ENCODE assay signal across 12 mouse cellular contexts in the genomic region with DNA sequence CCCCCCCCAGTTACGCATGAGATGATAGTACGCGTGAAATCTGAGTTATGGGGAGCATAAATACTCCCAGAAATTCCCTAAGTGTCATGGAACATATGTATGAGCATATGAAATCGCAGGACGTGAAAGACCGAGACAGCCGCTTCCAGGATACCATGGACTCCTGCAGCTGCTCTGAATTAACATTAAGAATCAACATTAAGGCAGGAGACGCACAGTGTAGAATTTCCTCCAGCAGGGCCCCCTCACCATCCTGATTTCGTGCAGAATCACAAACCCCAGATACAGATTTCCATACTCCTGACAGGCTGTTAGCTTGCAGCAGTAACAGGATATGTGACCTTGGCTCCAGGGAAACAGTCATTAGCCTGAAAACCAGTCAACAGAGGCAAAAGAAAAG.
DNase-seq lines count a peak whose midpoint lies in the region; ATAC-seq lines count a peak whose summit lies in the region.
"Had no signal": no experiment of that assay in that cellular context is flagged by ENCODE, and none has a peak within 500 bp of the region (broad histone marks: within the 10 kb centered on the region; RNA-seq: fewer than 3 reads in every experiment).

No protein-coding gene starts in this region.

- no peak for DNase-seq in heart, postnatal 10 days
- DNase-seq in right cerebral cortex, postnatal 10 days (ENCODE audit: low spot score in 2 of 2), result peak; percentile 31 to 32
- no peak for DNase-seq in right cerebral cortex, postnatal 25 days
- peak; percentile 36 for DNase-seq in limb, embryonic 11.5 days (ENCODE audit: low spot score)
- no peak for DNase-seq in gastrocnemius, postnatal 4 days (ENCODE audit: low spot score in 2 of 2)
- no peak for DNase-seq in left cerebral cortex, adult 18-20 months (ENCODE audit: low spot score in 2 of 2)
- DNase-seq: cerebellum, postnatal 14 days; kidney, postnatal 25 days; thymus, postnatal 25 days had no signal

- H3K27me3 ChIP-seq in heart, embryonic 13.5 days (replicated peaks), result no peaks in the 10 kb centered on the region
- H3K27me3 ChIP-seq in limb, embryonic 11.5 days (ENCODE audit: control insufficient read depth, insufficient read depth, low read length), result no peaks in the 10 kb centered on the region

- H3K36me3 ChIP-seq in heart, embryonic 13.5 days, result peaks cover 3% of the 10 kb centered on the region; the same call in 1 of the 2 replicates
- no peaks in the 10 kb centered on the region for H3K36me3 ChIP-seq in limb, embryonic 11.5 days (ENCODE audit: control insufficient read depth, insufficient read depth, low read length)

- WGBS in heart, embryonic 13.5 days, result 70% methylated on average over 9 of the region's 9 CpGs
- 45% methylated on average over 9 of the region's 9 CpGs for WGBS in limb, embryonic 11.5 days

- H3K4me2 ChIP-seq in heart, embryonic 13.5 days, result no peak overlapping the region
- no peak overlapping the region for H3K4me2 ChIP-seq in limb, embryonic 11.5 days (ENCODE audit: low read depth, severe bottlenecking)
- H3K4me2 ChIP-seq: hindbrain, embryonic 14.5 days; midbrain, embryonic 11.5 days had no signal

- H3K9me3 ChIP-seq in heart, embryonic 13.5 days, result no peaks in the 10 kb centered on the region
- no peaks in the 10 kb centered on the region for H3K9me3 ChIP-seq in limb, embryonic 11.5 days (ENCODE audit: control insufficient read depth, low read length)

- H3K27ac ChIP-seq in heart, embryonic 13.5 days (replicated peaks), result peak overlapping the region; percentile 20
- H3K27ac ChIP-seq in limb, embryonic 11.5 days (replicated peaks; ENCODE audit: low read depth, low read length), result no peak overlapping the region
- H3K27ac ChIP-seq: hindbrain, embryonic 14.5 days had no signal

- H3K9ac ChIP-seq in heart, embryonic 13.5 days, result no peak overlapping the region
- no peak overlapping the region for H3K9ac ChIP-seq in limb, embryonic 11.5 days (ENCODE audit: low read length)
- H3K9ac ChIP-seq: hindbrain, embryonic 14.5 days had no signal

- no peak for ATAC-seq in heart, embryonic 13.5 days (ENCODE audit: extremely low read depth, insufficient number of reproducible peaks, low FRiP score, low TSS enrichment)
- ATAC-seq in limb, embryonic 11.5 days (ENCODE audit: insufficient number of reproducible peaks, low FRiP score, low TSS enrichment, low read depth), result peak; percentile 47; the same call in 1 of the 2 replicates

- peaks cover 65% of the 10 kb centered on the region for H3K4me1 ChIP-seq in heart, embryonic 13.5 days
- H3K4me1 ChIP-seq in limb, embryonic 11.5 days (ENCODE audit: control insufficient read depth, insufficient read depth, low read length), result peaks cover 35% of the 10 kb centered on the region

- intact Hi-C loops in heart, postnatal 10 days (cut with DNase I), result no loop called here

- H3K4me3 ChIP-seq in heart, embryonic 13.5 days, result no peak overlapping the region
- no peak overlapping the region for H3K4me3 ChIP-seq in limb, embryonic 11.5 days (ENCODE audit: low read depth, low read length)

Comparison
In these comparisons a context has a peak if more than half of its experiments do, and no peak if none do; other contexts are left out.
1. DNase-seq: peak in right cerebral cortex, postnatal 10 days (2 of 2) and limb, embryonic 11.5 days (single experiment); none in heart, postnatal 10 days (0 of 2), right cerebral cortex, postnatal 25 days (single experiment), gastrocnemius, postnatal 4 days (0 of 2) and left cerebral cortex, adult 18-20 months (0 of 2).